ENCODE assay signal across 24 mouse cellular contexts in genomic region chr4:72662477-72662876, GRCm38 (mm10).
DNase-seq lines count a peak whose midpoint lies in the region; ATAC-seq and TF ChIP-seq lines count a peak whose summit lies in the region.
"Had no signal": no experiment of that assay in that cellular context is flagged by ENCODE, and none has a peak within 500 bp of the region (broad histone marks: within the 10 kb centered on the region; RNA-seq: fewer than 3 reads in every experiment).

No protein-coding gene starts in this region.

- H3K27ac ChIP-seq in embryonic facial prominence, embryonic 14.5 days (replicated peaks; ENCODE audit: low read depth, low read length): no peak overlapping the region
- H3K27ac ChIP-seq in embryonic facial prominence, embryonic 10.5 days (replicated peaks): no peak overlapping the region
- H3K27ac ChIP-seq in kidney, embryonic 16.5 days (ENCODE audit: low read length): no peak overlapping the region
- no peak overlapping the region for H3K27ac ChIP-seq in midbrain, postnatal 0 days (ENCODE audit: low read depth, low read length)
- no peak overlapping the region for H3K27ac ChIP-seq in midbrain, embryonic 11.5 days (ENCODE audit: low read depth, low read length)
- H3K27ac ChIP-seq: heart, embryonic 13.5 days; left cerebral cortex, adult 2 months; liver, embryonic 13.5 days; neural tube, embryonic 12.5 days had no signal

- no peak overlapping the region for H3K4me2 ChIP-seq in embryonic facial prominence, embryonic 14.5 days (ENCODE audit: low read depth, low read length)
- H3K4me2 ChIP-seq in kidney, embryonic 16.5 days (replicated peaks; ENCODE audit: low read depth, low read length): no peak overlapping the region
- H3K4me2 ChIP-seq in midbrain, postnatal 0 days (ENCODE audit: low read depth, low read length, poor library complexity, severe bottlenecking): no peak overlapping the region
- H3K4me2 ChIP-seq in midbrain, embryonic 11.5 days: no peak overlapping the region
- H3K4me2 ChIP-seq: heart, embryonic 13.5 days; liver, embryonic 13.5 days; neural tube, embryonic 12.5 days had no signal

- no peaks in the 10 kb centered on the region for H3K27me3 ChIP-seq in embryonic facial prominence, embryonic 14.5 days (replicated peaks; ENCODE audit: control insufficient read depth, insufficient read depth, low read length)
- H3K27me3 ChIP-seq in embryonic facial prominence, embryonic 10.5 days (replicated peaks; ENCODE audit: low read depth, poor library complexity, severe bottlenecking): no peaks in the 10 kb centered on the region
- no peaks in the 10 kb centered on the region for H3K27me3 ChIP-seq in kidney, embryonic 16.5 days (ENCODE audit: insufficient read depth, low read length)
- H3K27me3 ChIP-seq in midbrain, postnatal 0 days (ENCODE audit: insufficient read depth, low read length): no peaks in the 10 kb centered on the region
- H3K27me3 ChIP-seq in midbrain, embryonic 11.5 days (ENCODE audit: control insufficient read depth, insufficient read depth, low read length): no peaks in the 10 kb centered on the region
- H3K27me3 ChIP-seq: heart, embryonic 13.5 days; liver, embryonic 13.5 days; neural tube, embryonic 12.5 days had no signal

- H3K4me3 ChIP-seq in embryonic facial prominence, embryonic 14.5 days (ENCODE audit: low read depth, low read length): no peak overlapping the region
- H3K4me3 ChIP-seq in embryonic facial prominence, embryonic 10.5 days: no peak overlapping the region
- no peak overlapping the region for H3K4me3 ChIP-seq in kidney, embryonic 16.5 days (ENCODE audit: low read length)
- no peak overlapping the region for H3K4me3 ChIP-seq in midbrain, postnatal 0 days (ENCODE audit: low read depth, low read length)
- H3K4me3 ChIP-seq in midbrain, embryonic 11.5 days (ENCODE audit: low read depth, low read length): no peak overlapping the region
- H3K4me3 ChIP-seq: erythroblast, embryonic 14.5 days; heart, embryonic 13.5 days; left cerebral cortex, adult 2 months; liver, embryonic 13.5 days; neural tube, embryonic 12.5 days had no signal

- H3K9me3 ChIP-seq in embryonic facial prominence, embryonic 14.5 days (ENCODE audit: control insufficient read depth, low read length): no peaks in the 10 kb centered on the region
- H3K9me3 ChIP-seq in embryonic facial prominence, embryonic 10.5 days: no peaks in the 10 kb centered on the region
- no peaks in the 10 kb centered on the region for H3K9me3 ChIP-seq in kidney, embryonic 16.5 days (ENCODE audit: low read length)
- H3K9me3 ChIP-seq in midbrain, postnatal 0 days (ENCODE audit: low read length): no peaks in the 10 kb centered on the region
- H3K9me3 ChIP-seq in midbrain, embryonic 11.5 days (ENCODE audit: control insufficient read depth, low read length): no peaks in the 10 kb centered on the region
- H3K9me3 ChIP-seq: heart, embryonic 13.5 days; liver, embryonic 13.5 days; neural tube, embryonic 12.5 days had no signal

- no peak for TF ChIP-seq CTCF in midbrain, postnatal 0 days (IDR thresholded peaks at IDR 0.05)

- peak; percentile 34 for DNase-seq in embryonic facial prominence, embryonic 14.5 days (ENCODE audit: low spot score)
- no peak for DNase-seq in embryonic facial prominence, embryonic 10.5 days (ENCODE audit: low spot score)
- no peak for DNase-seq in kidney, postnatal 10 days
- peak; percentile 30 for DNase-seq in midbrain, postnatal 0 days (ENCODE audit: low spot score)
- DNase-seq in midbrain, embryonic 11.5 days (ENCODE audit: low spot score, missing footprints): no peak
- DNase-seq in neural tube, embryonic 10.5 days (ENCODE audit: extremely low spot score, low spot score): no peak
- DNase-seq: cerebellum, adult 8-10 months; gastrocnemius, postnatal 14 days; heart, adult 18-20 months; heart, postnatal 36 days; kidney, adult 18-20 months; kidney, postnatal 4 days; layer of hippocampus, adult 9-11 months; left cerebral cortex, postnatal 4 days; liver, embryonic 13.5 days; lung, postnatal 10 days; right cerebral cortex, adult 18-20 months; thymus, postnatal 4 days had no signal

- H3K9ac ChIP-seq in embryonic facial prominence, embryonic 14.5 days (ENCODE audit: low read depth, low read length): no peak overlapping the region
- no peak overlapping the region for H3K9ac ChIP-seq in kidney, embryonic 16.5 days (replicated peaks; ENCODE audit: low read length)
- no peak overlapping the region for H3K9ac ChIP-seq in midbrain, postnatal 0 days (replicated peaks; ENCODE audit: low read length, poor library complexity, severe bottlenecking)
- H3K9ac ChIP-seq in midbrain, embryonic 11.5 days (ENCODE audit: low read length): no peak overlapping the region
- H3K9ac ChIP-seq: heart, embryonic 13.5 days; liver, embryonic 13.5 days; neural tube, embryonic 12.5 days had no signal

- no peaks in the 10 kb centered on the region for H3K36me3 ChIP-seq in embryonic facial prominence, embryonic 14.5 days (ENCODE audit: control insufficient read depth, insufficient read depth, low read length)
- no peaks in the 10 kb centered on the region for H3K36me3 ChIP-seq in embryonic facial prominence, embryonic 10.5 days (replicated peaks)
- H3K36me3 ChIP-seq in kidney, embryonic 16.5 days (ENCODE audit: insufficient read depth, low read length): no peaks in the 10 kb centered on the region
- no peaks in the 10 kb centered on the region for H3K36me3 ChIP-seq in midbrain, postnatal 0 days (ENCODE audit: insufficient read depth, low read length)
- no peaks in the 10 kb centered on the region for H3K36me3 ChIP-seq in midbrain, embryonic 11.5 days (ENCODE audit: control insufficient read depth, insufficient read depth, low read length)
- H3K36me3 ChIP-seq: heart, embryonic 13.5 days; liver, embryonic 13.5 days; neural tube, embryonic 12.5 days had no signal

- ATAC-seq in embryonic facial prominence, embryonic 14.5 days (ENCODE audit: low read depth): no peak
- peak; percentile 46; the same call in 1 of the 2 replicates for ATAC-seq in kidney, embryonic 16.5 days (ENCODE audit: low FRiP score, low TSS enrichment)
- no peak for ATAC-seq in midbrain, postnatal 0 days (ENCODE audit: low FRiP score)
- no peak for ATAC-seq in midbrain, embryonic 11.5 days (ENCODE audit: low FRiP score)
- no peak for ATAC-seq in erythroid progenitor cell, adult 5-6 weeks (replicated peaks; ENCODE audit: low FRiP score, poor library complexity, severe bottlenecking)

- no peaks in the 10 kb centered on the region for H3K4me1 ChIP-seq in embryonic facial prominence, embryonic 14.5 days (ENCODE audit: control insufficient read depth, insufficient read depth, low read length)
- H3K4me1 ChIP-seq in embryonic facial prominence, embryonic 10.5 days: no peaks in the 10 kb centered on the region
- no peaks in the 10 kb centered on the region for H3K4me1 ChIP-seq in kidney, embryonic 16.5 days (ENCODE audit: insufficient read depth, low read length)
- H3K4me1 ChIP-seq in midbrain, postnatal 0 days (ENCODE audit: insufficient read depth, low read length): no peaks in the 10 kb centered on the region
- H3K4me1 ChIP-seq in midbrain, embryonic 11.5 days (ENCODE audit: control insufficient read depth, insufficient read depth, low read length): no peaks in the 10 kb centered on the region
- H3K4me1 ChIP-seq: heart, embryonic 13.5 days; liver, embryonic 13.5 days; neural tube, embryonic 12.5 days had no signal

Comparison
In these comparisons a context has a peak if more than half of its experiments do, and no peak if none do; other contexts are left out.
1. DNase-seq: peak in embryonic facial prominence, embryonic 14.5 days (single experiment) and midbrain, postnatal 0 days (single experiment); none in embryonic facial prominence, embryonic 10.5 days (single experiment), kidney, postnatal 10 days (single experiment), midbrain, embryonic 11.5 days (single experiment) and neural tube, embryonic 10.5 days (single experiment).